Mouse (Mus musculus) CH12.LX (cell line): ENCODE measurements around the gene Oit1. TPM values are rescaled to one million over a fixed set of nuclear protein-coding genes. Genes with fewer than 3 reads are reported as not detected.

ENCODE experiments used
- DNase-seq: peaks from one replicate; pipeline ENCODE4 v3.0.0-alpha.2; 2013; ENCODE audit errors: extremely low read depth
- H3K27ac ChIP-seq: 2 replicates; pipeline ENCODE4 v1.5.1; 2012; ENCODE audit warnings: low read depth, mild to moderate bottlenecking, control low read depth, moderate library complexity; ENCODE audit not compliant: insufficient read depth
- H3K27me3 ChIP-seq: replicated peaks from 2 replicates; pipeline ENCODE3; 2012; ENCODE audit warnings: inconsistent platforms
- H3K36me3 ChIP-seq, 2 experiments: replicated peaks in 1 of 2; 2 replicates each; pipeline versions ENCODE3 to v1.6.1; 2012; ENCODE audit warnings: inconsistent platforms in 1 of 2, low read length in 1 of 2, mild to moderate bottlenecking in 1 of 2, mixed read lengths in 1 of 2, moderate library complexity in 1 of 2; ENCODE audit not compliant: control insufficient read depth in 1 of 2, insufficient read depth in 1 of 2
- H3K4me1 ChIP-seq, 2 experiments: 2 replicates each; pipeline ENCODE4 v1.6.1; 2012; ENCODE audit warnings: inconsistent platforms in 1 of 2, moderate library complexity in 1 of 2; ENCODE audit not compliant: insufficient read depth in 2 of 2, control insufficient read depth in 1 of 2
- H3K4me2 ChIP-seq: 2 replicates; pipeline ENCODE4 v1.6.1; 2012; ENCODE audit warnings: low read depth, mild to moderate bottlenecking, control low read depth; ENCODE audit not compliant: poor library complexity, insufficient read depth, severe bottlenecking
- H3K4me3 ChIP-seq, 3 experiments: fragments of 150-350 bp in 1 of 3; sonication (generic) in 1 of 3; replicated peaks in 1 of 3; 2 replicates each; pipeline versions ENCODE3 to v1.5.1; 2011 to 2012; ENCODE audit warnings: low read depth in 2 of 3, low read length in 2 of 3, mild to moderate bottlenecking in 2 of 3, moderate library complexity in 2 of 3, control low read depth in 1 of 3, improper control_type of control experiment in 1 of 3, inconsistent platforms in 1 of 3, mixed read lengths in 1 of 3; ENCODE audit not compliant: poor library complexity in 1 of 3
- H3K79me2 ChIP-seq: replicated peaks from 2 replicates; pipeline ENCODE4 v1.6.1; 2012; ENCODE audit warnings: mild to moderate bottlenecking, moderate library complexity; ENCODE audit not compliant: control insufficient read depth, poor library complexity, insufficient read depth, severe bottlenecking; ENCODE audit errors: extremely low read depth
- H3K9ac ChIP-seq: 2 replicates; pipeline ENCODE4 v1.6.1; 2012; ENCODE audit warnings: low read depth, mild to moderate bottlenecking, control low read depth, moderate library complexity; ENCODE audit not compliant: insufficient read depth
- H3K9me3 ChIP-seq: replicated peaks from 2 replicates; pipeline ENCODE3; 2012; ENCODE audit warnings: low read length, inconsistent platforms, mixed read lengths
- CHD1 ChIP-seq: IDR thresholded peaks from 2 replicates; pipeline ENCODE4 v1.6.1; 2012; ENCODE audit warnings: low read depth, low read length, improper control_type of control experiment, inconsistent platforms
- CHD2 ChIP-seq: IDR thresholded peaks from 2 replicates; pipeline ENCODE4 v1.6.1; 2011; ENCODE audit warnings: low read length, improper control_type of control experiment
- CTCF ChIP-seq, 2 experiments: IDR thresholded peaks in 1 of 2; conservative IDR thresholded peaks in 1 of 2; 2 replicates each; pipeline ENCODE4 v1.5.1; 2011 to 2012; ENCODE audit warnings: low read depth in 2 of 2, low read length in 2 of 2, improper control_type of control experiment in 1 of 2, inconsistent platforms in 1 of 2, mild to moderate bottlenecking in 1 of 2, moderate library complexity in 1 of 2
- ELF1 ChIP-seq: IDR thresholded peaks from 2 replicates; pipeline ENCODE4 v1.6.1; 2014; ENCODE audit warnings: low read depth, mild to moderate bottlenecking, inconsistent platforms, low read length, improper control_type of control experiment
- ETS1 ChIP-seq: conservative IDR thresholded peaks from 2 replicates; pipeline ENCODE4 v1.6.1; 2012; ENCODE audit warnings: low read depth, mild to moderate bottlenecking, inconsistent platforms, low read length, improper control_type of control experiment, moderate library complexity
- GABPA ChIP-seq: IDR thresholded peaks from 2 replicates; pipeline ENCODE4 v1.6.1; 2012; ENCODE audit warnings: low read depth, low read length, improper control_type of control experiment, inconsistent platforms; ENCODE audit not compliant: insufficient replicate concordance
- HCFC1 ChIP-seq: IDR thresholded peaks from 2 replicates; pipeline ENCODE4 v1.6.1; 2012; ENCODE audit warnings: low read depth, mild to moderate bottlenecking, inconsistent platforms, low read length, improper control_type of control experiment
- IRF4 ChIP-seq: IDR thresholded peaks from 2 replicates; pipeline ENCODE4 v1.6.1; 2014; ENCODE audit warnings: low read depth, mild to moderate bottlenecking, inconsistent platforms, low read length, improper control_type of control experiment
- JUN ChIP-seq: IDR thresholded peaks from 2 replicates; pipeline ENCODE4 v1.6.1; 2011; ENCODE audit warnings: low read depth, mild to moderate bottlenecking, low read length, improper control_type of control experiment, moderate library complexity; ENCODE audit not compliant: insufficient read depth
- JUND ChIP-seq: conservative IDR thresholded peaks from 2 replicates; pipeline ENCODE4 v1.6.1; 2011; ENCODE audit warnings: low read depth, low read length, improper control_type of control experiment
- KAT2A ChIP-seq: IDR thresholded peaks from 2 replicates; pipeline ENCODE4 v1.6.1; 2012; ENCODE audit warnings: low read length, improper control_type of control experiment, inconsistent platforms; ENCODE audit not compliant: insufficient replicate concordance
- MYC ChIP-seq: IDR thresholded peaks from 2 replicates; pipeline ENCODE4 v1.6.1; 2011; ENCODE audit warnings: low read depth, mild to moderate bottlenecking, improper control_type of control experiment, low read length
- RCOR1 ChIP-seq: conservative IDR thresholded peaks from 2 replicates; pipeline ENCODE4 v1.6.1; 2012; ENCODE audit warnings: low read depth, mild to moderate bottlenecking, inconsistent platforms, low read length, improper control_type of control experiment
- USF1 ChIP-seq: IDR thresholded peaks from 2 replicates; pipeline ENCODE4 v1.6.1; 2014; ENCODE audit warnings: low read depth, mild to moderate bottlenecking, inconsistent platforms, low read length, improper control_type of control experiment
- ZNF384 ChIP-seq: IDR thresholded peaks from 2 replicates; pipeline ENCODE4 v1.6.1; 2012; ENCODE audit warnings: low read depth, low read length, improper control_type of control experiment, inconsistent platforms
- dilution Hi-C: fragments of 300-500 bp; cut with MboI; formaldehyde crosslinking; loops from 2 replicates; pipeline ENCODE4 v1.14.3; 2020; ENCODE audit warnings: low sequenced_read_pairs; ENCODE audit not compliant: extremely low pct_unique_long_range_greater_than_20kb, extremely low pct_ligation_motif_present
- in situ Hi-C: fragments of 300-500 bp; cut with MboI; formaldehyde crosslinking; loops from 3 replicates; pipeline ENCODE4 v1.14.3; 2019; ENCODE audit warnings: low sequenced_read_pairs, low pct_ligation_motif_present, low pct_unique_long_range_greater_than_20kb, mixed read lengths
- polyA plus RNA-seq: library from polyadenylated mRNA; unstranded; fragments of >175 nt; gene quantifications from 2 replicates; pipeline ENCODE4 v1.2.1, GENCODE M21; 2012; ENCODE audit warnings: low read depth; ENCODE audit not compliant: insufficient read length
- total RNA-seq, 2 experiments: library from RNA; depleted of rRNA; stranded (reverse); fragments of 300-350 nt in 1 of 2; fragments of >200 nt in 1 of 2; gene quantifications; 2 replicates each; pipeline ENCODE4 v1.2.3; 2012 to 2014

The Oit1 gene
- total and polyA plus RNA-seq, 3 experiments, result not detected

- H3K4me2 ChIP-seq, result no peak overlapping the region
- no peaks in the 10 kb centered on the region for H3K9me3 ChIP-seq
- no peak overlapping the region for H3K9ac ChIP-seq
- TF ChIP-seq JUND (no peak), ZNF384 (no peak), GABPA (no peak), HCFC1 (no peak), CTCF (conservative IDR thresholded peaks at IDR 0.05 in 1 of 2, IDR thresholded peaks at IDR 0.05 in 1 of 2; ENCODE audit: low read depth in 2 of 2, low read length in 2 of 2) (no peak), CHD2 (no peak), KAT2A (no peak), CHD1 (no peak), ELF1 (no peak)
- H3K36me3 ChIP-seq, result no peaks in the 10 kb centered on the region
- no peaks in the 10 kb centered on the region for H3K4me1 ChIP-seq
- no peak overlapping the region for H3K4me3 ChIP-seq
- dilution Hi-C loops, result no loop called here
- no peaks in the 10 kb centered on the region for H3K27me3 ChIP-seq
- in situ Hi-C loops, result loop anchor here (25.0 kb wide), 1 partner anchor 145 kb away; no protein-coding TSS in a partner anchor
- no peaks in the 10 kb centered on the region for H3K79me2 ChIP-seq
- DNase-seq, result no peak
- H3K27ac ChIP-seq, result no peak overlapping the region
Measured at GRCm38 (mm10) chr14:8392181-8392825, 13.7 kb upstream of the Oit1 start.

GRCm38 (mm10) chr14:8369394-8369793 lies 9.2 kb downstream of the Oit1 start:
- no peak overlapping the region for H3K27ac ChIP-seq
- no peak overlapping the region for H3K9ac ChIP-seq
- no peak for DNase-seq
- H3K36me3 ChIP-seq, result no peaks in the 10 kb centered on the region
- TF ChIP-seq ETS1 (no peak), IRF4 (no peak), JUN (no peak), RCOR1 (no peak), USF1 (no peak), MYC (no peak)
- in situ Hi-C loops (loop anchor here (25.0 kb wide), 2 partner anchors 93 to 218 kb away; no protein-coding TSS in a partner anchor), dilution Hi-C loops (no loop called here)
- no peaks in the 10 kb centered on the region for H3K27me3 ChIP-seq
- H3K4me3 ChIP-seq, result no peak overlapping the region
- H3K79me2 ChIP-seq, result no peaks in the 10 kb centered on the region
- H3K9me3 ChIP-seq, result no peaks in the 10 kb centered on the region
- H3K4me2 ChIP-seq, result no peak overlapping the region
- H3K4me1 ChIP-seq, result 0 out of 4 replicates have a peak, but pooled peaks cover 0 to 3% of the 10 kb centered on the region in 2 experiments
